Mouse (Mus musculus) heart, embryonic 16.5 days (tissue): ENCODE results near the gene Ppp1r3g. TPM values are rescaled to one million over a fixed set of nuclear protein-coding genes. Genes with fewer than 3 reads are reported as not detected.

ENCODE experiments used
- ATAC-seq: fragments of 200-750 bp; cut with Nextera tagmentation; replicated peaks from 2 replicates; pipeline ENCODE4 v1.8.0; 2017; ENCODE audit warnings: moderate number of reproducible peaks; ENCODE audit not compliant: insufficient read depth, low FRiP score; ENCODE audit errors: extremely low read depth
- H3K27ac ChIP-seq: fragments of 300-500 bp; sonication (generic); 2 replicates; pipeline ENCODE4 v1.5.1; 2014; ENCODE audit warnings: mild to moderate bottlenecking, low read length, control low read depth, moderate library complexity
- H3K27me3 ChIP-seq: fragments of 300-500 bp; sonication (generic); 2 replicates; pipeline ENCODE4 v1.6.1; 2014; ENCODE audit warnings: low read length, mixed read lengths; ENCODE audit not compliant: control insufficient read depth, insufficient read depth
- H3K36me3 ChIP-seq: fragments of 300-500 bp; sonication (generic); 2 replicates; pipeline ENCODE4 v1.6.1; 2014; ENCODE audit not compliant: control insufficient read depth, insufficient read depth
- H3K4me1 ChIP-seq: fragments of 300-500 bp; sonication (generic); 2 replicates; pipeline ENCODE4 v1.6.1; 2014; ENCODE audit warnings: low read length, mixed read lengths; ENCODE audit not compliant: control insufficient read depth, insufficient read depth
- H3K4me2 ChIP-seq: fragments of 300-500 bp; sonication (generic); 2 replicates; pipeline ENCODE4 v1.6.1; 2014; ENCODE audit warnings: low read depth, mild to moderate bottlenecking, control low read depth, low read length
- H3K4me3 ChIP-seq: fragments of 300-500 bp; sonication (generic); 2 replicates; pipeline ENCODE4 v1.5.1; 2014; ENCODE audit warnings: mild to moderate bottlenecking, control low read depth, low read length
- H3K9ac ChIP-seq: fragments of 300-500 bp; sonication (generic); 2 replicates; pipeline ENCODE4 v1.6.1; 2014; ENCODE audit warnings: low read length, control low read depth
- H3K9me3 ChIP-seq: fragments of 300-500 bp; sonication (generic); replicated peaks from 2 replicates; pipeline ENCODE4 v1.6.1; 2016; ENCODE audit warnings: low read length; ENCODE audit not compliant: control insufficient read depth
- whole genome bisulfite sequencing: fragments of 180-500 bp; shearing (Covaris S2); extraction: QIAGEN DNeasy Blood & Tissue Kit; methylation state at CpG from one replicate; pipeline ENCODE4 v1.1.7; 2014; 5-methylcytosine and 5-hydroxymethylcytosine counted together
- polyA plus RNA-seq: library from polyadenylated mRNA; unstranded; fragments of >200 nt; fragmentation: Nextera tagmentation; extraction: Ambion mirVana; gene quantifications from 2 replicates; pipeline ENCODE4 v1.2.1, GENCODE M21; 2015

Gene Ppp1r3g
- polyA plus RNA-seq, 1 experiment from 2014 or later = 4.6 TPM

DNA sequence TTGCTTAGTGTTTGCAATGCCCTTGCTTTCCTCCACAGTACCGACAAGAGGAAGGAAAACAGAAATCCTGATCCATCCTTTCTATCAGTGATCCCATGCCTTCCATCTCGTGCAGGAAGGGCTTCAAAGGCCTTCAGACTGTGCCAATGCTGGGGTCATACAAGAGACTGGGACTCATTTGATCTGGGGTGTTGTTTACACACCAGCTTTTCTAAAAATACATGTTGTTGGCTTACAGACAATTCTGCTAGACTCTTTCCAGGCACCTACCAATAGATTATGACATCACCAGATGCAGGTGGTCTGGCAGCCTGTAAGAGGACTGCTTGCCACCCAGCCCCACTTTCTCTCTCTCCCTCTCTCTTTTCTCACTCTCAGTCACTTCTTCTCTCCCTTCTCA lies 51.3 kb downstream of the Ppp1r3g start:
- Histone ChIP-seq H3K4me1 (peaks cover 13% of the 10 kb centered on the region), H3K4me3 (no peak overlapping the region), H3K9me3 (no peaks in the 10 kb centered on the region), H3K36me3 (no peaks in the 10 kb centered on the region), H3K4me2 (no peak overlapping the region), H3K27ac (peak overlapping the region; percentile 47), H3K9ac (no peak overlapping the region), H3K27me3 (no peaks in the 10 kb centered on the region)
- peak; percentile 49 for ATAC-seq
- WGBS = 34% methylated on average over 2 of the region's 2 CpGs

GRCm38 (mm10) chr13:36015636-36016035 lies 57.0 kb downstream of the Ppp1r3g start:
- no peak overlapping the region for H3K4me3 ChIP-seq
- H3K4me1 ChIP-seq = peaks cover 26% of the 10 kb centered on the region
- H3K9ac ChIP-seq = no peak overlapping the region
- no peaks in the 10 kb centered on the region for H3K9me3 ChIP-seq
- 60% methylated on average over 3 of the region's 3 CpGs for WGBS
- ATAC-seq = no peak
- no peaks in the 10 kb centered on the region for H3K27me3 ChIP-seq
- no peak overlapping the region for H3K4me2 ChIP-seq
- H3K27ac ChIP-seq = no peak overlapping the region
- no peaks in the 10 kb centered on the region for H3K36me3 ChIP-seq

GRCm38 (mm10) chr13:36018017-36018416 lies 59.4 kb downstream of the Ppp1r3g start:
- Histone ChIP-seq H3K4me3 (no peak overlapping the region), H3K27ac (peak overlapping the region; percentile 35; the same call in 1 of the 2 replicates)

GRCm38 (mm10) chr13:36019309-36020274 lies 61.0 kb downstream of the Ppp1r3g start:
- ATAC-seq = no peak
- H3K27ac ChIP-seq = no peak overlapping the region

More at GRCm38 (mm10) chr13:36018017-36018416, 59.4 kb downstream of the Ppp1r3g start:
- WGBS = 37% methylated on average over 2 of the region's 2 CpGs
- Histone ChIP-seq H3K9ac (no peak overlapping the region), H3K36me3 (no peaks in the 10 kb centered on the region), H3K27me3 (no peaks in the 10 kb centered on the region), H3K4me1 (peaks cover 26% of the 10 kb centered on the region), H3K4me2 (no peak overlapping the region), H3K9me3 (no peaks in the 10 kb centered on the region)
- ATAC-seq = no peak

More at GRCm38 (mm10) chr13:36019309-36020274, 61.0 kb downstream of the Ppp1r3g start:
- 59% methylated on average over 10 of the region's 10 CpGs for whole genome bisulfite sequencing
- Histone ChIP-seq H3K4me2 (no peak overlapping the region), H3K4me1 (peaks cover 24% of the 10 kb centered on the region), H3K9ac (no peak overlapping the region), H3K27me3 (no peaks in the 10 kb centered on the region), H3K9me3 (no peaks in the 10 kb centered on the region), H3K36me3 (no peaks in the 10 kb centered on the region), H3K4me3 (no peak overlapping the region)

Other genes with a start within 250 kb of the Ppp1r3g start
- gene Rpp40, start 52.5 kb upstream of the Ppp1r3g start, polyA plus RNA-seq = 9.3 and 9.8 TPM in 2 replicates
- gene Fars2, start 158.6 kb downstream of the Ppp1r3g start, polyA plus RNA-seq = 69.7 and 71.5 TPM in 2 replicates
- 26.0 and 26.1 TPM in 2 replicates for gene Lyrm4, start 158.7 kb downstream of the Ppp1r3g start, polyA plus RNA-seq